Mouse (Mus musculus) layer of hippocampus, postnatal 14 days (tissue): ENCODE data around the gene Plekhm2. TPM values are rescaled to one million over a fixed set of nuclear protein-coding genes. Genes with fewer than 3 reads are reported as not detected.

Source experiments
- total RNA-seq, 2 experiments: library from RNA; stranded (reverse); gene quantifications; 2 replicates each; pipeline ENCODE4 v1.2.3; 2021

Gene Plekhm2
- total RNA-seq, 2 experiments from 2014 or later: 47.8 to 55.4 TPM

Other genes with a start within 250 kb of the Plekhm2 start
- gene Clcnkb, start 248.9 kb downstream of the Plekhm2 start, total RNA-seq: not detected
- gene Hspb7, start 244.1 kb downstream of the Plekhm2 start, total RNA-seq: under 1 TPM in 1 of 2 experiments, not detected in 1; 0.23 TPM
- 1 to 10 TPM; 4.0 to 4.4 TPM for gene Srarp, start 228.8 kb downstream of the Plekhm2 start, total RNA-seq
- 10 to 100 TPM; 29.3 to 29.8 TPM for gene Zbtb17, start 220.2 kb downstream of the Plekhm2 start, total RNA-seq
- gene Spen, start 126.3 kb downstream of the Plekhm2 start, total RNA-seq: 10 to 100 TPM; 59.3 to 60.0 TPM
- gene Fblim1, start 58.8 kb downstream of the Plekhm2 start, total RNA-seq: 1 to 10 TPM; 2.4 TPM
- gene Tmem82, start 46.3 kb downstream of the Plekhm2 start, total RNA-seq: 1 to 10 TPM in 1 of 2 experiments, under 1 TPM in 1; 0.35 to 1.6 TPM
- gene Slc25a34, start 41.1 kb downstream of the Plekhm2 start, total RNA-seq: 1 to 10 TPM; 2.2 to 3.6 TPM
- under 1 TPM in 1 of 2 experiments, not detected in 1; 0.79 TPM for gene Rsc1a1, start 20.7 kb upstream of the Plekhm2 start, total RNA-seq
- 10 to 100 TPM; 29.4 to 34.0 TPM for gene Ddi2, start 58.5 kb upstream of the Plekhm2 start, total RNA-seq
- gene Agmat, start 81.8 kb upstream of the Plekhm2 start, total RNA-seq: not detected
- 10 to 100 TPM; 29.4 to 33.3 TPM for gene Dnajc16, start 126.0 kb upstream of the Plekhm2 start, total RNA-seq
- 10 to 100 TPM; 23.1 to 23.3 TPM for gene Casp9, start 128.7 kb upstream of the Plekhm2 start, total RNA-seq
- not detected for gene Cela2a, start 161.3 kb upstream of the Plekhm2 start, total RNA-seq
- not detected for gene Ctrc, start 181.5 kb upstream of the Plekhm2 start, total RNA-seq
- gene Efhd2, start 210.0 kb upstream of the Plekhm2 start, total RNA-seq: 10 to 100 TPM; 55.2 to 60.4 TPM